Mouse (Mus musculus): Measurements from ENCODE around the gene Rad50.

Gene Rad50

DNA sequence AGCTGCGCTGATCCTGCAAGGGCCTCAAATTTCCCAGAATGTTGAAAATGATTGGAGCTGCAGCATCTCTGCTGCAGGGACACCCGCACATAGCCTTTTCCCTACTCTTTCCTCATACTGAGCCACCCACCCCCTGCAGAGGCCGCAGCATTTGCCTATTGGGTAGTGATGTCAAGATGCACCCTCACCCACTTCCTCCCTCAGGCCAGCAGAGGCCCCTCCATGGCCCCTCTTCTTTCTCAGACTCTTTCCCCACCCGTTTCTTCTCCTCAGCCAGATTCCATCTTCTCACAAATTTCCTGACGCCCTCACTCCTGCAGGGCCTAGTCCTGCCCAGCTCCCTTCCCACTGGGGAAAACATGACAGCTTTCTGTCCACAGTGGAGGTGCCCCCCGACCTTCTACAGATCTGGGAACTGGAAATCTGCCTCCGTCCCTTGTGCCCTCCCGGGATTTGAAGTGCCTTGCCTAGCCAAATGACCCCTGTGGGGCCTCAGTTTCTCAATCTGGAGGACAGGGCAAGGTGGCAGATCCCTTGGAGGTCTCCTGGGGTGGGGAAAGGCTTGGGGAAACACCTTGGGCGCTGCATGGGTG is 71.4 kb downstream of the Rad50 start:
- DNase-seq (ENCODE audit: low read depth, low spot score) = no peak

GRCm38 (mm10) chr11:53634556-53634955 is 72.6 kb downstream of the Rad50 start, which contains the start of gene Il13:
Il13 (minus strand) TSS chr11:53634702.
- no peak for DNase-seq (ENCODE audit: low read depth, low spot score)

GRCm38 (mm10) chr11:53633644-53634043 is 73.5 kb downstream of the Rad50 start:
- no peak for DNase-seq (ENCODE audit: low read depth, low spot score)

GRCm38 (mm10) chr11:53632122-53632733 is 74.9 kb downstream of the Rad50 start:
- DNase-seq (ENCODE audit: low read depth, low spot score) = no peak

DNA sequence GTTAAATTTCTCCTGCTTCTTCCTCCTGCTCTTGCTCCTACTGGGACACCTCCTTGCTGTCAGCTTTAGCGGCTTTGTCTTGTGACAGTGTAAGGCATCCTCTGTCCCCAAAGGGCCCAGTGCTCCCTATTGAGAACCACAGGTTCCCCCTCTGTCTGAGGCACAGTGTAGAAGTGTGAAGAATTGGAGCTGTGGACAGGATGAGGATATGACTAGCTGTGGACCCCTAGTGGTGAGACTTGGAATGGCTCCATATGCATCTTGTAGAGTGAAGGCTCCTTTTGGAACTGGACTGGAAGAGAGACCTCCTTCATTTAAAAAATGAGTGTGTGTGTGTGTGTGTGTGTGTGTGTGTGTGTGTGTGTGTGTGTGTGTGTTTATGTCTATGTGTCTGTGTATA is 79.3 kb downstream of the Rad50 start:
- peak; percentile 26 for DNase-seq (ENCODE audit: low read depth, low spot score)

- DNase-seq (ENCODE audit: low read depth, low spot score) = no peak
Observed at GRCm38 (mm10) chr11:53626802-53627373, 80.2 kb downstream of the Rad50 start.

DNA sequence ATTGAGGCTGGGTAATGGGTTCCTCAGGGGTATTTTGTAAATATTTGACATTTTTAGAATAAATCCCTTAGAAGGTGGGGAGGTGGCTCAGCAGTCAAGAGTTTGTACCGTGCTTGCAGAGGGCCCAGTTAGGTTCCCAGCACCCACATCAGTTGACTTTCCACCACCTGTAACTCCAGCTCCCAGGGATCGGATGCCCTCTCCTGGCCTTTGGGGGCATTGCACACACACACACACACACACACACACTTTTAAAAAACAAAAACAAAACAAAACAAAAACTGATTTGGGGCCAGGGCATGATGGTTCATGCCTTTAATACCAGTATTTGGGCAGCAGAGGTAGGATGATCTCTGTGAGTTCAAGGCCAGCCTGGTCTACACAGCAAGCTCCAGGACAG is 83.0 kb downstream of the Rad50 start:
- DNase-seq (ENCODE audit: low read depth, low spot score) = no peak

DNA sequence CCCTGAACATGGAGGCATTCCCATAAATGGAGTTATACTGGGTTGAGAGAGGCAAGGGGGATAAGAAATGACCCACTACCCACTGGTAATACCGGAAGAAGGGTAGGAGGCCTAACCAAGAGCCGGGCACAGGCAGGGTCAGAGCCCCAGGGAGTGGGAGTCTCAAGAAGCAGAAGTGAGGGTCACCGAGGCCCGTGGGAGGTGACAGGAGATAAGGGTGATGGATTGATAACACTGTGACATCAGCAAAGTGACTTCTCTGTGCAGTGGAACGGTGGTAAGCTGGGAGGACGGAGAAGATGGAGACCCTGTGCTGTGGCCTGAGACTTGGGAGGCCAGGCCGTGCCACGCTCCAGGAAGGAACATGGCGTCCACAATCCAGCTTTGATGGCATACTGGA is 83.5 kb downstream of the Rad50 start:
- no peak for DNase-seq (ENCODE audit: low read depth, low spot score)

DNA sequence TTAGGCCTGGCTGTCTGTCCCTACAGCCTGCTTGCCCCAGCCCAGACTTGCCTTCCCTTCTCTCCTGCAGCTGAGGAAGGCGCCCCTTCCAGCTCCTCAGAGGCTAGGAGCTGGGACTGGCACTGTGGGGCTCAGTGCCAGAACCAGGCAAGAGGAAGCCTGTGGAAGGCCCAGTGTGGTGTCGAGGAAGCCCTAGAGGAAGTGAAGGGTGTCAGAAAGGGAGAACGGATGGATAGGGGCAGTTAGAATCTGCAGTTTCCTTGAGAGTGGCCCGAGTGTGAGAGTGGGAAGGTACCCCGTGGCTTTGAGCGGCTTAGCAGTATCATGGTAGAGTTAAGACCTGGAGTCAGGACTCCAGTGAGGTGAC is 84.7 kb downstream of the Rad50 start:
- DNase-seq (ENCODE audit: low read depth, low spot score) = no peak

- DNase-seq (ENCODE audit: low read depth, low spot score) = no peak
Observed at GRCm38 (mm10) chr11:53621582-53622439, 85.3 kb downstream of the Rad50 start.

GRCm38 (mm10) chr11:53620094-53620493 is 87.0 kb downstream of the Rad50 start:
- DNase-seq (ENCODE audit: low read depth, low spot score) = no peak

DNA sequence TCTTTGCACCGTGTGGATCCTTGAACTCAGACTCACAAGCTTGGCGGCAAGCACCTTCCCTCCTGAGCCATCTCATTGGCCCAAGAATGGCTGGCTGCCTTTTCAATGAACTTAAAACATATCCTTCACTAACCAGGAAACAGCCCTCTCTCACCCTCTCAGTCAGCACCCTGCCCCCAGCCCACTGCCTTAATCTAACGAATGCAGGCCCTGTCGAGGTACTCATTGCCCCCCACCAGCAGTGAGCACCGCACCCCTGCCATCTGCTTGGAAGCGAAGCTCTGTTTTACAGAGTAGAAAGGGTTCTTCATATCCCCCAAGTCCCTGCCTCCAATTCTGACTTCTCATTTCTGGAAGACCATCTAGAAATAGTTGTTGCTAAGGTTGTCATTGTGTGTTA is 87.7 kb downstream of the Rad50 start:
- DNase-seq (ENCODE audit: low read depth, low spot score) = no peak

DNA sequence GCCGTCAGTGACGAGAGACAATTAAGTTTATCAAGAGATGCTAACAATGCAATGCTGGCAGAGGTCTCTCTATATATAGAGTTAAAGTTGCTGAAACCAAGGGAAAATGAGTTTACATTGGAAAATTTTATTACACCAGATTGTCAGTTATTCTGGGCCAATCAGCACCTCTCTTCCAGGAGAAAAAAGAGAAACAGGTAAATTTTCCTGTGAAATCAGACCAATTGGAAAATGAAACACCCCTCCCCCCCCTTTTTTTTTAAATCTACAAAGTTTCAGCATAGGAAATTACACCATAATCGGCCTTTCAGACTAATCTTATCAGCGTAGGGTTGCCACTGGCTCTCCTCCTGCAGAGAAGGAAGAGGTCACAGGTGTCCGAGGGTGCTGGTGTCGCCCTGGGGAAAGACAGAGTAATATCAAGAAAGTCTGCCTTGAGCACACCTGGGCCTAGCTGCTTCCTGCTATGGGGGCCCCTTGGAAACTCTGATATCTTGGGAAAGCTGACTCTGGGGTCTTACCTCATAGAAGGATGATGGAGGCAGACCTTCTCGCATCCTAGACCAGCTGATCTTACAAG is 88.4 kb downstream of the Rad50 start, which contains the start of gene Il4:
Il4 (minus strand) TSS at position 51 of the 580 bp plus-strand sequence.
- DNase-seq (ENCODE audit: low read depth, low spot score) = no peak

DNA sequence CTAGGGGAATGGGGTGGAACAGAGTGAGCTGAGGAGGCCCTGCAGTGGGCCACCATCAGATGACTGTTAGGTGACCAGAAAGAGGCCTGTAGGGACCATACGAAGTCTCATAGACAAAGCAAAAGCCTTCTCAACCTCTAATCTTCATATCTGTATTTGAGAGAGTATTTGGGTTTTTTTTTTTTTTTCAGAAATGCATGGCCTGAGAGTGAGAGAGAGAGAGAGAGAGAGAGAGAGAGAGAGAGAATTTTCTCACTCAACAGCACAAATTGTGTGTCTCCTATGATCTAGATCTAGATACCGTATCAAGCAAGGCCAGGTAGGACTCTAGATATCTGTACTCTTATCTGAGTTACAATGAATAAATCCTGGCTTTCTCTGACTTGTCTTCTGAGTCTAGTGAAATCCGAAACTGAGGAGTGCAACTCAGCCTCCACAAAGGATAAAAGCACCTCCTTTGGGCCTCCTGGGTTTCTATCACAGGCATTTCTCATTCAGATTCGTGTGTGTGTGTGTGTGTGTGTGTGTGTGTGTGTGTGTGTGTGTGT is 89.5 kb downstream of the Rad50 start:
- no peak for DNase-seq (ENCODE audit: low read depth, low spot score)

DNA sequence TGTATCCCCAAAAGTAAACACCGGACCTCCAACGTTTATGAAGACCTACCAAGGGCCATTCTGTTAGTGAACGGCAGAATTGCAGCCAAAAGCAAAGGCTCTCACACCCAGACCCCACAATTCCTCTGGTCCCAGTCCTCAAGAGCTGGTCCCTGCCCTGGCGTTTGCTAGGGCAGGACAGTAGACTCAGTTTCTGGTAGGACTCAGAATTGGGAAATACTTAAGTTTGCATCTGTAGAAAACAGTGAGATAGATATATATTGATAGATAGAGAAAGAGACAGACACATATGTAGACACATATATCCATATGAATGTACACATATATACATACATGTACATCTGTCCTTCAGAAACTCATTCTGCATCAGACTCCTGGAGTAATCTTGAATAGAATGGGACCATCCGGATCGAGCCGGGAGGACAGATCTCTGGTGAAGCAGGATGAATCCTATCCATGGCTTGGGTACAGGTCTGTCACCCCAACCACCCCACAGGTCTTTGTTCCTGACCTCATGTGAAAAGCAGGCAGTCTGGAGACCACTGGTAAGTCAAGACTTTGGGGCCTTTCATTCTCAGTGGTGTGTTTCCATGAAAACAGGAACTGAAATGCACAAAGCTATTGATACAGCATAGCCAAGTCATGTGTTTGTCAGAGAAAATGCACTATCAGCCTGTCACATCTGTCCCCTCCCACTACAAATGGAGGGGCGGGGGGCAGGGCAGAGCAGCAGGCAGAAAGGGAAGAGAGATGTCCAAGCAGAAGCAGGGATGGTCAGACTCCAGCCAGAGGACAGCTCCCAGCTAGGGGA is 90.2 kb downstream of the Rad50 start:
- DNase-seq (ENCODE audit: low read depth, low spot score) = no peak

- DNase-seq (ENCODE audit: low read depth, low spot score) = no peak
Observed at GRCm38 (mm10) chr11:53615575-53615974, 91.5 kb downstream of the Rad50 start.

- DNase-seq (ENCODE audit: low read depth, low spot score) = no peak
Observed at GRCm38 (mm10) chr11:53615172-53615571, 91.9 kb downstream of the Rad50 start.

DNA sequence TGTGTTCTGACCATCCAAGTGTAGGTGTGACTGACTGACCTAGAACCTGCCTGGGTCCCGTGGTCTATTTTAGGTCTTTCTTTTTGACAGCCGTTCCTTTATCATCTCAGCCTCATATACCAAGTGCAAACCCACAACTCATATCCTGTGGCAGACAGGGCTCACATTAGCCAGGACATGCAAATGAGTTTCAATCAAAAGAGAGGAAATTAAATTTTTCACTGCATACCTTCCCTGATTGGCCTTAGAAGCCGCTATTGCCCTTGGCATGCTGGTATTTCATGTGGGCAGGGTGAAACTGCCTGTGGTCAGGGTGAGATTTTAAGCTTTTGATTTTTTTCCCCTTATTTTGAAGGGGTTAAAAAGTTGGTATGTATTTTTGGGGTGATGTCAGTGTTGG is 97.4 kb downstream of the Rad50 start:
- DNase-seq (ENCODE audit: low read depth, low spot score) = no peak

GRCm38 (mm10) chr11:53609231-53609630 is 97.9 kb downstream of the Rad50 start:
- DNase-seq (ENCODE audit: low read depth, low spot score) = no peak

DNA sequence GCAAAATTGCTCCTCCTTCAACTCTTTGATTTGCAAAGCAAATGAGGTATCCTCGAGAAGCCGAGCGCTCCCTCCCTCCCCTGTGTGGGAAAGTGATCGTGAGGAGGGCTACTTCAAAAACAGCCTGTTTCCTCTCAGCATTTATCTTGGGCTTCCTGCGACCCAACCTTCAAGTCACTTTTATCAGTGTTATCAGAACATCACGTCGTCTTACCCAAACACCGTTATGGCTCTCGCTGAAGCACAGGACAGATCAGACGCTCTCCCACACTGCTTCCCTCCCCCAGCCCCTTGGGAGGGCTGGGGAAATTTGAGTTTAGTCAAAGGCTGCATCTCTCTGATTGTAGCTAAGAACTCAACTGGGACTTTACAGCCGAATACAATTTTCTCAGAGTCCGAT is 101.5 kb downstream of the Rad50 start:
- no peak for DNase-seq (ENCODE audit: low read depth, low spot score)

GRCm38 (mm10) chr11:53604983-53605382 is 102.1 kb downstream of the Rad50 start:
- DNase-seq (ENCODE audit: low read depth, low spot score) = no peak
